Comparison of ENCODE assay signal across 9 mouse cellular contexts in the genomic region with DNA sequence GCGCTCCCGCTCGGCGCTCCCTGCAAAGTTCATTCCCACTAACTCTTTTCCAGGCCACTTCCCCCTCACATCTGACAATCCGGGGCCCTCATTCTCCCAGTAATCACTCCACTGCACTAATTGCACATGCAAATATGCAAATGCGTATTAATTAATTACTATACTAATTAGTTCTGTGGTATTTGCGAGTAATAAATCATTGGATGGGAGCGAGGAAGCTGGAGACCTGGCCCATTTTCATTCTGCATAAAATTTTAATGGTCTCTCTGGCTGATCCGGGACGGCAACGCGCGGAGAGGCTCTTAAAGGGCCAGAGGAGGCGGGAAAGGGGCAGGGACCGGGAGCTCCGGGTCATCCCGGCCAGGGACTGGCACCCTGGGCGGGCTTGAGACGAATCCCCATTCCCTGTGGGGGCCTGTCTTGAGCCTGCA. TPM values are rescaled to one million over a fixed set of nuclear protein-coding genes. Genes with fewer than 3 reads are reported as not detected.
DNase-seq lines count a peak whose midpoint lies in the region; ATAC-seq and TF ChIP-seq lines count a peak whose summit lies in the region.
"Had no signal": no experiment of that assay in that cellular context is flagged by ENCODE, and none has a peak within 500 bp of the region (broad histone marks: within the 10 kb centered on the region; RNA-seq: fewer than 3 reads in every experiment).

No protein-coding gene starts in this region.

- H3K27me3 ChIP-seq in liver, adult 2 months (ENCODE audit: control insufficient read depth, insufficient read depth, low read length): peaks cover 24% of the 10 kb centered on the region
- H3K27me3 ChIP-seq in embryonic facial prominence, embryonic 10.5 days (replicated peaks; ENCODE audit: low read depth, poor library complexity, severe bottlenecking): peaks cover 99% of the 10 kb centered on the region
- peaks cover 55% of the 10 kb centered on the region for H3K27me3 ChIP-seq in kidney, postnatal 0 days (ENCODE audit: insufficient read depth, low read length)
- H3K27me3 ChIP-seq in neural tube, embryonic 13.5 days: peaks cover 89% of the 10 kb centered on the region

- H3K9ac ChIP-seq in liver, adult 2 months (ENCODE audit: low read depth, low read length): no peak overlapping the region; the same call in 1 of the 2 replicates
- peak overlapping the region; percentile 47; the same call in 1 of the 2 replicates for H3K9ac ChIP-seq in kidney, postnatal 0 days (ENCODE audit: low read depth, low read length)
- H3K9ac ChIP-seq in neural tube, embryonic 13.5 days: peak overlapping the region; percentile 79

- H3K4me3 ChIP-seq in liver, adult 2 months (ENCODE audit: insufficient read depth, low read depth, low read length): peak overlapping the region; percentile 65; the same call in 1 of the 2 replicates
- H3K4me3 ChIP-seq in embryonic facial prominence, embryonic 10.5 days: peak overlapping the region; percentile 58
- peak overlapping the region; percentile 40 for H3K4me3 ChIP-seq in kidney, postnatal 0 days (replicated peaks; ENCODE audit: low read depth, low read length)
- peak overlapping the region; percentile 49 for H3K4me3 ChIP-seq in neural tube, embryonic 13.5 days

- peaks cover 5% of the 10 kb centered on the region for H3K4me1 ChIP-seq in liver, adult 2 months (ENCODE audit: control insufficient read depth, insufficient read depth, low read length)
- H3K4me1 ChIP-seq in embryonic facial prominence, embryonic 10.5 days: peaks cover 33% of the 10 kb centered on the region
- peaks cover 13% of the 10 kb centered on the region; the same call in 1 of the 2 replicates for H3K4me1 ChIP-seq in kidney, postnatal 0 days (replicated peaks; ENCODE audit: insufficient read depth, low read length)
- peaks cover 62% of the 10 kb centered on the region for H3K4me1 ChIP-seq in neural tube, embryonic 13.5 days (replicated peaks)

- no peaks in the 10 kb centered on the region for H3K36me3 ChIP-seq in liver, adult 2 months (ENCODE audit: control insufficient read depth, insufficient read depth, low read length)
- no peaks in the 10 kb centered on the region for H3K36me3 ChIP-seq in embryonic facial prominence, embryonic 10.5 days (replicated peaks)
- no peaks in the 10 kb centered on the region for H3K36me3 ChIP-seq in kidney, postnatal 0 days (ENCODE audit: insufficient read depth, low read length)
- H3K36me3 ChIP-seq in neural tube, embryonic 13.5 days: no peaks in the 10 kb centered on the region

- no peaks in the 10 kb centered on the region for H3K9me3 ChIP-seq in embryonic facial prominence, embryonic 10.5 days
- no peaks in the 10 kb centered on the region for H3K9me3 ChIP-seq in kidney, postnatal 0 days (replicated peaks; ENCODE audit: low read length)
- no peaks in the 10 kb centered on the region for H3K9me3 ChIP-seq in neural tube, embryonic 13.5 days

- no peaks in the 10 kb centered on the region for H3K79me2 ChIP-seq in liver, adult 2 months (ENCODE audit: control insufficient read depth, insufficient read depth, low read length)

- 1% methylated on average over 19 of the region's 19 CpGs for WGBS in liver, adult 2 months
- WGBS in embryonic facial prominence, embryonic 10.5 days: under 1% methylated on average over 19 of the region's 19 CpGs
- WGBS in kidney, postnatal 0 days: under 1% methylated on average over 19 of the region's 19 CpGs
- WGBS in neural tube, embryonic 13.5 days: under 1% methylated on average over 19 of the region's 19 CpGs

- TF ChIP-seq POLR2A in liver, adult 2 months (IDR thresholded peaks at IDR 0.05; ENCODE audit: extremely low read depth, insufficient read depth, low read length): no peak

- ATAC-seq in kidney, postnatal 0 days (replicated peaks; ENCODE audit: low FRiP score, low read depth): no peak
- ATAC-seq in neural tube, embryonic 13.5 days (ENCODE audit: low read depth): peak; percentile 25; the same call in 1 of the 2 replicates

- H3K4me2 ChIP-seq in kidney, postnatal 0 days (ENCODE audit: low read length): peak overlapping the region; percentile 92
- H3K4me2 ChIP-seq in neural tube, embryonic 13.5 days: peak overlapping the region; percentile 82

- no peak for DNase-seq in liver, adult 2 months (ENCODE audit: extremely low read depth, low read depth, low spot score)
- DNase-seq in liver: no peak
- no peak for DNase-seq in embryonic facial prominence, embryonic 10.5 days (ENCODE audit: low spot score)
- peak; percentile 37 for DNase-seq in kidney, postnatal 0 days (ENCODE audit: low spot score)
- DNase-seq in right cerebral cortex, postnatal 36 days (ENCODE audit: low spot score in 2 of 2): no peak
- no peak for DNase-seq in layer of hippocampus, postnatal 10 days (ENCODE audit: low spot score in 2 of 2)
- no peak for DNase-seq in ovary, postnatal 36 days (ENCODE audit: low spot score)

- no peak for TF ChIP-seq CTCF in liver, adult 2 months (IDR thresholded peaks at IDR 0.05; ENCODE audit: low read depth, low read length)
- TF ChIP-seq CTCF in kidney, postnatal 0 days (IDR thresholded peaks at IDR 0.05; ENCODE audit: low read depth): no peak

- H3K27ac ChIP-seq in liver, adult 2 months (replicated peaks; ENCODE audit: insufficient read depth, low read depth, low read length): no peak overlapping the region
- H3K27ac ChIP-seq in embryonic facial prominence, embryonic 10.5 days (replicated peaks): no peak overlapping the region
- no peak overlapping the region for H3K27ac ChIP-seq in kidney, postnatal 0 days
- H3K27ac ChIP-seq in neural tube, embryonic 13.5 days (replicated peaks): peak overlapping the region; percentile 97

RNA-seq across cellular contexts. Expression of a gene that starts 9.1 kb away (rescaled TPM):
- total RNA-seq in liver, adult 2 months (2014; rRNA removed): 0.55 and 0.87 TPM in 2 replicates
- polyA plus RNA-seq in liver, adult 2 months (2012; rRNA removed): 2.8 and 4.3 TPM in 2 replicates
- polyA plus RNA-seq in embryonic facial prominence, embryonic 10.5 days (2016; fragmentation: Nextera tagmentation; extraction: Ambion mirVana): 0.26 and 0.30 TPM in 2 replicates
- polyA plus RNA-seq in kidney, postnatal 0 days (2015; fragmentation: Nextera tagmentation; extraction: Ambion mirVana): 12.1 and 12.3 TPM in 2 replicates
- 1.7 and 2.1 TPM in 2 replicates for polyA plus RNA-seq in neural tube, embryonic 13.5 days (2015; fragmentation: Nextera tagmentation; extraction: Ambion mirVana)
- total RNA-seq in layer of hippocampus, postnatal 10 days (2021): 10 to 100 TPM; 17.5 to 24.1 TPM
- total RNA-seq: neutrophil, adult 5-6 weeks had no signal

RNA-seq across cellular contexts. Expression of a gene that starts 9.6 kb away (rescaled TPM):
- not detected in 2 replicates for total RNA-seq in liver, adult 2 months (2014; rRNA removed)
- not detected in 2 replicates for polyA plus RNA-seq in liver, adult 2 months (2012; rRNA removed)
- 0.08 TPM in 1 of 2 replicates, not detected in the other for polyA plus RNA-seq in embryonic facial prominence, embryonic 10.5 days (2016; fragmentation: Nextera tagmentation; extraction: Ambion mirVana)
- polyA plus RNA-seq in kidney, postnatal 0 days (2015; fragmentation: Nextera tagmentation; extraction: Ambion mirVana): not detected in 2 replicates
- polyA plus RNA-seq in neural tube, embryonic 13.5 days (2015; fragmentation: Nextera tagmentation; extraction: Ambion mirVana): 26.4 and 27.0 TPM in 2 replicates
- 100 to 1,000 TPM; 114 to 118 TPM for total RNA-seq in layer of hippocampus, postnatal 10 days (2021)
- total RNA-seq: neutrophil, adult 5-6 weeks had no signal

RNA-seq across cellular contexts. Expression of a gene that starts 19.1 kb away (rescaled TPM):
- 11.9 and 17.2 TPM in 2 replicates for total RNA-seq in liver, adult 2 months (2014; rRNA removed)
- 30.0 and 41.1 TPM in 2 replicates for polyA plus RNA-seq in liver, adult 2 months (2012; rRNA removed)
- 40.8 and 41.7 TPM in 2 replicates for polyA plus RNA-seq in embryonic facial prominence, embryonic 10.5 days (2016; fragmentation: Nextera tagmentation; extraction: Ambion mirVana)
- polyA plus RNA-seq in kidney, postnatal 0 days (2015; fragmentation: Nextera tagmentation; extraction: Ambion mirVana): 42.4 and 42.8 TPM in 2 replicates
- 39.7 and 41.1 TPM in 2 replicates for polyA plus RNA-seq in neural tube, embryonic 13.5 days (2015; fragmentation: Nextera tagmentation; extraction: Ambion mirVana)
- total RNA-seq in layer of hippocampus, postnatal 10 days (2021): 10 to 100 TPM; 19.2 to 19.5 TPM

RNA-seq across cellular contexts. Expression of a gene that starts 44.5 kb away (rescaled TPM):
- total RNA-seq in liver, adult 2 months (2014; rRNA removed): 3.5 TPM in 1 of 2 replicates, not detected in the other
- 0.10 and 0.16 TPM in 2 replicates for polyA plus RNA-seq in liver, adult 2 months (2012; rRNA removed)
- not detected in 2 replicates for polyA plus RNA-seq in embryonic facial prominence, embryonic 10.5 days (2016; fragmentation: Nextera tagmentation; extraction: Ambion mirVana)
- 1.8 and 2.1 TPM in 2 replicates for polyA plus RNA-seq in kidney, postnatal 0 days (2015; fragmentation: Nextera tagmentation; extraction: Ambion mirVana)
- 0.42 and 2.1 TPM in 2 replicates for polyA plus RNA-seq in neural tube, embryonic 13.5 days (2015; fragmentation: Nextera tagmentation; extraction: Ambion mirVana)
- total RNA-seq in layer of hippocampus, postnatal 10 days (2021): 1 to 10 TPM; 1.4 to 1.6 TPM
- total RNA-seq: neutrophil, adult 5-6 weeks had no signal

RNA-seq across cellular contexts. Expression of a gene that starts 47.2 kb away (rescaled TPM):
- 1.7 TPM in 1 of 2 replicates, not detected in the other for total RNA-seq in liver, adult 2 months (2014; rRNA removed)
- not detected in 2 replicates for polyA plus RNA-seq in liver, adult 2 months (2012; rRNA removed)
- polyA plus RNA-seq in embryonic facial prominence, embryonic 10.5 days (2016; fragmentation: Nextera tagmentation; extraction: Ambion mirVana): 0.17 and 0.30 TPM in 2 replicates
- polyA plus RNA-seq in kidney, postnatal 0 days (2015; fragmentation: Nextera tagmentation; extraction: Ambion mirVana): 3.5 and 3.7 TPM in 2 replicates
- polyA plus RNA-seq in neural tube, embryonic 13.5 days (2015; fragmentation: Nextera tagmentation; extraction: Ambion mirVana): 0.73 and 0.79 TPM in 2 replicates
- not detected for total RNA-seq in layer of hippocampus, postnatal 10 days (2021)
- total RNA-seq: neutrophil, adult 5-6 weeks had no signal

Comparison
In these comparisons a context has a peak if more than half of its experiments do, and no peak if none do; other contexts are left out.
1. RNA of a gene that starts 9.6 kb away (polyA plus RNA-seq): 26.4 to 27.0 TPM in neural tube, embryonic 13.5 days; 0.08 TPM in embryonic facial prominence, embryonic 10.5 days, not detected in liver, adult 2 months and not detected in kidney, postnatal 0 days; every median in the first group is over 10 times any median in the second.
2. Peak in every context shown above with its lines, with median percentiles within 50 percentile points of each other: H3K4me3 ChIP-seq.